Mouse (Mus musculus) cortical plate, adult 2 months (tissue): ENCODE measurements at regions not wholly inside any gene's neighbourhood (a gene's known extent, or its start where the extent isn't known, plus 50 kb on each side); places are given as distances from the start of the nearest gene placed in this dataset.

Experiments used
- CTCF ChIP-seq: fragments of 200-500 bp; IDR thresholded peaks from 2 replicates; pipeline ENCODE4 v1.5.1; 2011; ENCODE audit warnings: mild to moderate bottlenecking, control low read depth, low read length; ENCODE audit not compliant: insufficient read depth; ENCODE audit errors: extremely low read depth
- POLR2A ChIP-seq: fragments of 200-500 bp; IDR thresholded peaks from 2 replicates; pipeline ENCODE4 v1.6.1; 2011; ENCODE audit warnings: mild to moderate bottlenecking, low read length, control low read depth; ENCODE audit not compliant: insufficient read depth; ENCODE audit errors: extremely low read depth

DNA sequence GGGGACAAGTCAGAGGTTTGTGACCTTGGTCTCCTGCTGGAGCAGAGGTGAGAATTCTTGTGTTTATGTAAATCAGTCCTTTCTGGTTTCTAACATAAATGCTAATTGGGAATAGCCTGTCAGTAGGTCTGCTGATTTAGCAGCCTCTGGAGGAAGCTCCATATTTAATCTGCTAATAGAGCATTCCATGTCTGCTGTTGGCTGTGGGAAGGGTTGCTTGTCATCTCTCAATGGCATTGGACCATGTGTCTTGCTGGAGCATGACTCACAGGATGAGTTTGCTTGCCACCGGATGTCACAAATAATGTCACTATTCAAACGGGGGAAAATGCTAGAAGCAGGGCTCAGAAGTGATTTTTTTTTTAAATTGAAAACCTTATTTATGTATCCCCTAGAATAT lies 82.9 kb upstream of the Slc24a3 start:
- no peak for TF ChIP-seq CTCF
- no peak for TF ChIP-seq POLR2A
